8 mouse cellular contexts compared by ENCODE assay signal in the genomic region with DNA sequence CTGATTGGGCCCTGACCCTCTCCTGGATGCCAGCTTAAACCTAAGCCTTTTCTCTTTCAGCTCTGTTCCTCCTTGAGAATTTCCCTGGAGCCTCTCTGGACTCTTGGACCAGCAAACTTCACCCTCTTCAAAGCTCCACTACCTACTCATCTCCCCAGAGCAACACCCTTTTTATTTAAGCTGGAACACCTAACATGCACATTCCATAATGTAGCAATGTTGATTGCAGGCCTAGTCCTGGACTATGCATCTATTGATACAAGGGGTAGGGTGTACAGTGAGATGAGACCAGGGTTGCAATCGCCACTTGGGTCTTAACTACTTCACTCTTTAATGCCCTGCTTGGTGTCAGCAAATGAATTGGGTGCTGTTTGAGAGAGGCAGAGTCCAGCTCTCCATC. TPM values are rescaled to one million over a fixed set of nuclear protein-coding genes. Genes with fewer than 3 reads are reported as not detected.
DNase-seq lines count a peak whose midpoint lies in the region; ATAC-seq and TF ChIP-seq lines count a peak whose summit lies in the region.

No protein-coding gene starts in this region.

- peak overlapping the region; percentile 33 for H3K4me2 ChIP-seq in kidney, postnatal 0 days (ENCODE audit: low read length)
- H3K4me2 ChIP-seq in embryonic facial prominence, embryonic 11.5 days (ENCODE audit: low read depth, low read length) = peak overlapping the region; percentile 85
- peak overlapping the region; percentile 84 for H3K4me2 ChIP-seq in hindbrain, embryonic 16.5 days (ENCODE audit: low read length)
- H3K4me2 ChIP-seq in midbrain, embryonic 15.5 days = peak overlapping the region; percentile 81

- no peak; the same call in 1 of the 2 replicates for ATAC-seq in kidney, postnatal 0 days (replicated peaks; ENCODE audit: low FRiP score, low read depth)
- peak; percentile 36 for ATAC-seq in embryonic facial prominence, embryonic 11.5 days (replicated peaks; ENCODE audit: insufficient number of reproducible peaks, low FRiP score, low TSS enrichment, low read depth)
- ATAC-seq in hindbrain, embryonic 16.5 days = peak; percentile 41
- peak; percentile 59; the same call in 1 of the 2 replicates for ATAC-seq in midbrain, embryonic 15.5 days (replicated peaks)
- ATAC-seq in frontal cortex, adult (ENCODE audit: low TSS enrichment) = no peak; the same call in 1 of the 2 replicates

- peak overlapping the region; percentile 48 for H3K27ac ChIP-seq in kidney, postnatal 0 days
- H3K27ac ChIP-seq in embryonic facial prominence, embryonic 11.5 days (replicated peaks; ENCODE audit: low read depth, low read length) = no peak overlapping the region
- H3K27ac ChIP-seq in hindbrain, embryonic 16.5 days (ENCODE audit: low read depth, low read length) = peak overlapping the region; percentile 77
- H3K27ac ChIP-seq in midbrain, embryonic 15.5 days = peak overlapping the region; percentile 75

- no peak overlapping the region for H3K9ac ChIP-seq in kidney, postnatal 0 days (ENCODE audit: low read depth, low read length)
- H3K9ac ChIP-seq in embryonic facial prominence, embryonic 11.5 days (replicated peaks; ENCODE audit: low read length) = no peak overlapping the region
- H3K9ac ChIP-seq in hindbrain, embryonic 16.5 days (ENCODE audit: low read depth, low read length) = peak overlapping the region; percentile 49
- H3K9ac ChIP-seq in midbrain, embryonic 15.5 days = peak overlapping the region; percentile 83

- TF ChIP-seq CTCF in kidney, postnatal 0 days (IDR thresholded peaks at IDR 0.05; ENCODE audit: low read depth) = no peak

- H3K4me1 ChIP-seq in kidney, postnatal 0 days (replicated peaks; ENCODE audit: insufficient read depth, low read length) = peaks cover 16% of the 10 kb centered on the region
- peaks cover 3% of the 10 kb centered on the region; the same call in 1 of the 2 replicates for H3K4me1 ChIP-seq in embryonic facial prominence, embryonic 11.5 days (ENCODE audit: control insufficient read depth, insufficient read depth, low read length)
- peaks cover 15% of the 10 kb centered on the region for H3K4me1 ChIP-seq in hindbrain, embryonic 16.5 days (ENCODE audit: control insufficient read depth, insufficient read depth, low read depth, low read length)
- peaks cover 19% of the 10 kb centered on the region for H3K4me1 ChIP-seq in midbrain, embryonic 15.5 days

- no peak for DNase-seq in kidney, postnatal 0 days (ENCODE audit: low spot score)
- no peak for DNase-seq in kidney, postnatal 10 days
- DNase-seq in embryonic facial prominence, embryonic 11.5 days (ENCODE audit: low spot score) = no peak
- no peak for DNase-seq in urinary bladder, postnatal 4 days (ENCODE audit: low spot score in 2 of 2)
- no peak for DNase-seq in adrenal gland, adult 8-10 months

- no peak overlapping the region; the same call in 1 of the 2 replicates for H3K4me3 ChIP-seq in kidney, postnatal 0 days (replicated peaks; ENCODE audit: low read depth, low read length)
- H3K4me3 ChIP-seq in embryonic facial prominence, embryonic 11.5 days (ENCODE audit: low read depth, low read length) = peak overlapping the region; percentile 84
- peak overlapping the region; percentile 84 for H3K4me3 ChIP-seq in hindbrain, embryonic 16.5 days (ENCODE audit: low read length)
- H3K4me3 ChIP-seq in midbrain, embryonic 15.5 days = peak overlapping the region; percentile 91

- 100% methylated on average over 1 of the region's 1 CpGs for WGBS in kidney, postnatal 0 days
- 96% methylated on average over 1 of the region's 1 CpGs for WGBS in embryonic facial prominence, embryonic 11.5 days
- WGBS in hindbrain, embryonic 16.5 days = 89% methylated on average over 1 of the region's 1 CpGs
- 87% methylated on average over 1 of the region's 1 CpGs for WGBS in midbrain, embryonic 15.5 days

- H3K9me3 ChIP-seq in kidney, postnatal 0 days (replicated peaks; ENCODE audit: low read length) = no peaks in the 10 kb centered on the region
- H3K9me3 ChIP-seq in embryonic facial prominence, embryonic 11.5 days (replicated peaks; ENCODE audit: control insufficient read depth, low read length) = no peaks in the 10 kb centered on the region
- H3K9me3 ChIP-seq in hindbrain, embryonic 16.5 days (ENCODE audit: control insufficient read depth, low read length) = no peaks in the 10 kb centered on the region
- H3K9me3 ChIP-seq in midbrain, embryonic 15.5 days = no peaks in the 10 kb centered on the region

- no peaks in the 10 kb centered on the region for H3K27me3 ChIP-seq in kidney, postnatal 0 days (ENCODE audit: insufficient read depth, low read length)
- no peaks in the 10 kb centered on the region for H3K27me3 ChIP-seq in embryonic facial prominence, embryonic 11.5 days (ENCODE audit: control insufficient read depth, insufficient read depth, low read length)
- H3K27me3 ChIP-seq in hindbrain, embryonic 16.5 days (replicated peaks; ENCODE audit: control insufficient read depth, insufficient read depth, low read length) = no peaks in the 10 kb centered on the region
- H3K27me3 ChIP-seq in midbrain, embryonic 15.5 days (replicated peaks) = no peaks in the 10 kb centered on the region

- H3K36me3 ChIP-seq in kidney, postnatal 0 days (ENCODE audit: insufficient read depth, low read length) = peaks cover 17% of the 10 kb centered on the region
- no peaks in the 10 kb centered on the region; the same call in 1 of the 2 replicates for H3K36me3 ChIP-seq in embryonic facial prominence, embryonic 11.5 days (replicated peaks; ENCODE audit: control insufficient read depth, insufficient read depth, low read depth, low read length)
- peaks cover 16% of the 10 kb centered on the region for H3K36me3 ChIP-seq in hindbrain, embryonic 16.5 days (ENCODE audit: control insufficient read depth, insufficient read depth, low read length)
- H3K36me3 ChIP-seq in midbrain, embryonic 15.5 days (replicated peaks) = peaks cover 6% of the 10 kb centered on the region

RNA-seq across cellular contexts. Expression of a gene that starts 0.4 kb away (rescaled TPM):
- polyA plus RNA-seq in kidney, postnatal 0 days (2015; fragmentation: Nextera tagmentation; extraction: Ambion mirVana) = 575 and 586 TPM in 2 replicates
- polyA plus RNA-seq in embryonic facial prominence, embryonic 11.5 days (2014; fragmentation: Nextera tagmentation; extraction: Ambion mirVana) = 163 and 197 TPM in 2 replicates
- 356 and 378 TPM in 2 replicates for polyA plus RNA-seq in hindbrain, embryonic 16.5 days (2015; fragmentation: Nextera tagmentation; extraction: Ambion mirVana)
- polyA plus RNA-seq in midbrain, embryonic 15.5 days (2015; fragmentation: Nextera tagmentation; extraction: Ambion mirVana) = 254 and 288 TPM in 2 replicates
- 1,000 to 10,000 TPM in 2 of 4 experiments, 100 to 1,000 TPM in 2; 808 to 1,559 (median 1,212) TPM for total RNA-seq in adrenal gland, adult 8-10 months (2022)

RNA-seq across cellular contexts. Expression of a gene that starts 5.7 kb away (rescaled TPM):
- not detected in 2 replicates for polyA plus RNA-seq in kidney, postnatal 0 days (2015; fragmentation: Nextera tagmentation; extraction: Ambion mirVana)
- 2.0 TPM in 1 of 2 replicates, not detected in the other for polyA plus RNA-seq in embryonic facial prominence, embryonic 11.5 days (2014; fragmentation: Nextera tagmentation; extraction: Ambion mirVana)
- 6.4 TPM in 1 of 2 replicates, not detected in the other for polyA plus RNA-seq in hindbrain, embryonic 16.5 days (2015; fragmentation: Nextera tagmentation; extraction: Ambion mirVana)
- polyA plus RNA-seq in midbrain, embryonic 15.5 days (2015; fragmentation: Nextera tagmentation; extraction: Ambion mirVana) = 1.4 and 4.4 TPM in 2 replicates
- 10 to 100 TPM in 3 of 4 experiments, 1 to 10 TPM in 1; 9.0 to 16.1 (median 11.0) TPM for total RNA-seq in adrenal gland, adult 8-10 months (2022)

RNA-seq across cellular contexts. Expression of a gene that starts 14.6 kb away (rescaled TPM):
- polyA plus RNA-seq in kidney, postnatal 0 days (2015; fragmentation: Nextera tagmentation; extraction: Ambion mirVana) = 3.6 and 3.9 TPM in 2 replicates
- polyA plus RNA-seq in embryonic facial prominence, embryonic 11.5 days (2014; fragmentation: Nextera tagmentation; extraction: Ambion mirVana) = 0.97 and 1.9 TPM in 2 replicates
- 13.3 and 14.9 TPM in 2 replicates for polyA plus RNA-seq in hindbrain, embryonic 16.5 days (2015; fragmentation: Nextera tagmentation; extraction: Ambion mirVana)
- polyA plus RNA-seq in midbrain, embryonic 15.5 days (2015; fragmentation: Nextera tagmentation; extraction: Ambion mirVana) = 9.5 and 10.1 TPM in 2 replicates
- 1 to 10 TPM; 2.7 to 7.8 (median 5.3) TPM for total RNA-seq in adrenal gland, adult 8-10 months (2022)

RNA-seq across cellular contexts. Expression of a gene that starts 46.5 kb away (rescaled TPM):
- polyA plus RNA-seq in kidney, postnatal 0 days (2015; fragmentation: Nextera tagmentation; extraction: Ambion mirVana) = 2.5 and 4.8 TPM in 2 replicates
- 0.52 TPM in 1 of 2 replicates, not detected in the other for polyA plus RNA-seq in embryonic facial prominence, embryonic 11.5 days (2014; fragmentation: Nextera tagmentation; extraction: Ambion mirVana)
- not detected in 2 replicates for polyA plus RNA-seq in hindbrain, embryonic 16.5 days (2015; fragmentation: Nextera tagmentation; extraction: Ambion mirVana)
- not detected in 2 replicates for polyA plus RNA-seq in midbrain, embryonic 15.5 days (2015; fragmentation: Nextera tagmentation; extraction: Ambion mirVana)
- total RNA-seq in adrenal gland, adult 8-10 months (2022) = 1 to 10 TPM in 1 of 4 experiments, not detected in 3; 1.2 TPM

RNA-seq across cellular contexts. Expression of a gene that starts 53.4 kb away (rescaled TPM):
- 2.2 and 3.0 TPM in 2 replicates for polyA plus RNA-seq in kidney, postnatal 0 days (2015; fragmentation: Nextera tagmentation; extraction: Ambion mirVana)
- 1.4 and 2.7 TPM in 2 replicates for polyA plus RNA-seq in embryonic facial prominence, embryonic 11.5 days (2014; fragmentation: Nextera tagmentation; extraction: Ambion mirVana)
- polyA plus RNA-seq in hindbrain, embryonic 16.5 days (2015; fragmentation: Nextera tagmentation; extraction: Ambion mirVana) = 2.0 and 22.5 TPM in 2 replicates
- polyA plus RNA-seq in midbrain, embryonic 15.5 days (2015; fragmentation: Nextera tagmentation; extraction: Ambion mirVana) = 0.25 and 0.74 TPM in 2 replicates
- 1 to 10 TPM in 1 of 4 experiments, under 1 TPM in 3; 0.43 to 1.1 (median 0.85) TPM for total RNA-seq in adrenal gland, adult 8-10 months (2022)

Comparison
In these comparisons a context has a peak if more than half of its experiments do, and no peak if none do; other contexts are left out.
1. ATAC-seq: peak in embryonic facial prominence, embryonic 11.5 days (single experiment), hindbrain, embryonic 16.5 days (single experiment) and midbrain, embryonic 15.5 days (single experiment); none in kidney, postnatal 0 days (single experiment) and frontal cortex, adult (single experiment).
2. H3K4me2 ChIP-seq: peak in every context shown above with its lines; median percentile 85 in embryonic facial prominence, embryonic 11.5 days; 84 in hindbrain, embryonic 16.5 days; 81 in midbrain, embryonic 15.5 days; 33 in kidney, postnatal 0 days.
3. H3K9ac ChIP-seq: peak in hindbrain, embryonic 16.5 days (single experiment) and midbrain, embryonic 15.5 days (single experiment); none in kidney, postnatal 0 days (single experiment) and embryonic facial prominence, embryonic 11.5 days (single experiment).